Mouse (Mus musculus): ENCODE results near the gene Prph2. TPM values are rescaled to one million over a fixed set of nuclear protein-coding genes. Genes with fewer than 3 reads are reported as not detected.

Prph2 gene
- total and polyA plus RNA-seq, 2 experiments: 0.02 TPM; not detected in 1

GRCm38 (mm10) chr17:46920855-46921254 is 10.6 kb downstream of the Prph2 start:
- Histone ChIP-seq H3K79me2 (ENCODE audit: control insufficient read depth, insufficient read depth, low read length) (no peaks in the 10 kb centered on the region), H3K27me3 (ENCODE audit: control insufficient read depth, insufficient read depth, low read length) (no peaks in the 10 kb centered on the region), H3K4me3 (ENCODE audit: insufficient read depth, low read depth, low read length) (no peak overlapping the region), H3K36me3 (ENCODE audit: control insufficient read depth, insufficient read depth, low read length) (no peaks in the 10 kb centered on the region), H3K4me1 (ENCODE audit: control insufficient read depth, insufficient read depth, low read length) (no peaks in the 10 kb centered on the region), H3K27ac (replicated peaks; ENCODE audit: insufficient read depth, low read depth, low read length) (no peak overlapping the region), H3K9ac (ENCODE audit: low read depth, low read length) (no peak overlapping the region)
- no peak for TF ChIP-seq POLR2A (IDR thresholded peaks at IDR 0.05; ENCODE audit: extremely low read depth, insufficient read depth, low read length)
- TF ChIP-seq CTCF (IDR thresholded peaks at IDR 0.05; ENCODE audit: low read depth, low read length): no peak
- DNase-seq (ENCODE audit: extremely low read depth, low read depth, low spot score): no peak
- WGBS: 56% methylated on average over 6 of the region's 6 CpGs

GRCm38 (mm10) chr17:46926192-46926591 is 15.9 kb downstream of the Prph2 start:
- peaks cover 8% of the 10 kb centered on the region; the same call in 1 of the 2 replicates for H3K36me3 ChIP-seq (ENCODE audit: control insufficient read depth, insufficient read depth, low read length)
- WGBS: 69% methylated on average over 6 of the region's 6 CpGs
- TF ChIP-seq POLR2A (IDR thresholded peaks at IDR 0.05; ENCODE audit: extremely low read depth, insufficient read depth, low read length) (no peak), CTCF (IDR thresholded peaks at IDR 0.05; ENCODE audit: low read depth, low read length) (no peak)
- no peak overlapping the region for H3K27ac ChIP-seq (replicated peaks; ENCODE audit: insufficient read depth, low read depth, low read length)
- H3K9ac ChIP-seq (ENCODE audit: low read depth, low read length): no peak overlapping the region
- H3K4me1 ChIP-seq (ENCODE audit: control insufficient read depth, insufficient read depth, low read length): no peaks in the 10 kb centered on the region
- H3K79me2 ChIP-seq (ENCODE audit: control insufficient read depth, insufficient read depth, low read length): no peaks in the 10 kb centered on the region
- no peak overlapping the region for H3K4me3 ChIP-seq (ENCODE audit: insufficient read depth, low read depth, low read length)
- no peaks in the 10 kb centered on the region for H3K27me3 ChIP-seq (ENCODE audit: control insufficient read depth, insufficient read depth, low read length)
- no peak for DNase-seq (ENCODE audit: extremely low read depth, low read depth, low spot score)

GRCm38 (mm10) chr17:46926941-46927340 is 16.7 kb downstream of the Prph2 start:
- no peak overlapping the region for H3K9ac ChIP-seq (ENCODE audit: low read depth, low read length)
- WGBS: 60% methylated on average over 3 of the region's 3 CpGs
- no peak overlapping the region for H3K27ac ChIP-seq (replicated peaks; ENCODE audit: insufficient read depth, low read depth, low read length)
- DNase-seq (ENCODE audit: extremely low read depth, low read depth, low spot score): no peak
- TF ChIP-seq POLR2A (IDR thresholded peaks at IDR 0.05; ENCODE audit: extremely low read depth, insufficient read depth, low read length) (no peak), CTCF (IDR thresholded peaks at IDR 0.05; ENCODE audit: low read depth, low read length) (no peak)
- no peaks in the 10 kb centered on the region for H3K27me3 ChIP-seq (ENCODE audit: control insufficient read depth, insufficient read depth, low read length)
- H3K79me2 ChIP-seq (ENCODE audit: control insufficient read depth, insufficient read depth, low read length): no peaks in the 10 kb centered on the region
- H3K4me1 ChIP-seq (ENCODE audit: control insufficient read depth, insufficient read depth, low read length): no peaks in the 10 kb centered on the region
- H3K36me3 ChIP-seq (ENCODE audit: control insufficient read depth, insufficient read depth, low read length): peaks cover 13% of the 10 kb centered on the region; the same call in 1 of the 2 replicates
- no peak overlapping the region for H3K4me3 ChIP-seq (ENCODE audit: insufficient read depth, low read depth, low read length)

- Histone ChIP-seq H3K4me3 (ENCODE audit: insufficient read depth, low read depth, low read length) (no peak overlapping the region), H3K27me3 (ENCODE audit: control insufficient read depth, insufficient read depth, low read length) (no peaks in the 10 kb centered on the region), H3K4me1 (ENCODE audit: control insufficient read depth, insufficient read depth, low read length) (no peaks in the 10 kb centered on the region), H3K79me2 (ENCODE audit: control insufficient read depth, insufficient read depth, low read length) (no peaks in the 10 kb centered on the region), H3K27ac (replicated peaks; ENCODE audit: insufficient read depth, low read depth, low read length) (no peak overlapping the region), H3K36me3 (ENCODE audit: control insufficient read depth, insufficient read depth, low read length) (peaks cover 19% of the 10 kb centered on the region), H3K9ac (ENCODE audit: low read depth, low read length) (no peak overlapping the region)
- 95% methylated on average over 5 of the region's 5 CpGs for WGBS
- no peak for DNase-seq (ENCODE audit: extremely low read depth, low read depth, low spot score)
- TF ChIP-seq CTCF (IDR thresholded peaks at IDR 0.05; ENCODE audit: low read depth, low read length): no peak
- no peak for TF ChIP-seq POLR2A (IDR thresholded peaks at IDR 0.05; ENCODE audit: extremely low read depth, insufficient read depth, low read length)
These were observed 17.5 kb downstream of the Prph2 start for GRCm38 (mm10) chr17:46927781-46928180.

- H3K27me3 ChIP-seq (ENCODE audit: control insufficient read depth, insufficient read depth, low read length): no peaks in the 10 kb centered on the region
- H3K9ac ChIP-seq (ENCODE audit: low read depth, low read length): no peak overlapping the region
- no peak overlapping the region for H3K4me3 ChIP-seq (ENCODE audit: insufficient read depth, low read depth, low read length)
- no peak overlapping the region for H3K27ac ChIP-seq (replicated peaks; ENCODE audit: insufficient read depth, low read depth, low read length)
- DNase-seq (ENCODE audit: extremely low read depth, low read depth, low spot score): no peak
- peaks cover 33% of the 10 kb centered on the region for H3K36me3 ChIP-seq (ENCODE audit: control insufficient read depth, insufficient read depth, low read length)
- TF ChIP-seq POLR2A (IDR thresholded peaks at IDR 0.05; ENCODE audit: extremely low read depth, insufficient read depth, low read length): no peak
- no peak for TF ChIP-seq CTCF (IDR thresholded peaks at IDR 0.05; ENCODE audit: low read depth, low read length)
- no peaks in the 10 kb centered on the region for H3K79me2 ChIP-seq (ENCODE audit: control insufficient read depth, insufficient read depth, low read length)
- WGBS: 93% methylated on average over 12 of the region's 12 CpGs
- H3K4me1 ChIP-seq (ENCODE audit: control insufficient read depth, insufficient read depth, low read length): no peaks in the 10 kb centered on the region
These were observed 19.0 kb downstream of the Prph2 start for GRCm38 (mm10) chr17:46929277-46929676.

GRCm38 (mm10) chr17:46929897-46930296 is 19.6 kb downstream of the Prph2 start:
- no peaks in the 10 kb centered on the region for H3K27me3 ChIP-seq (ENCODE audit: control insufficient read depth, insufficient read depth, low read length)
- H3K4me1 ChIP-seq (ENCODE audit: control insufficient read depth, insufficient read depth, low read length): no peaks in the 10 kb centered on the region
- DNase-seq (ENCODE audit: extremely low read depth, low read depth, low spot score): no peak
- no peak for TF ChIP-seq POLR2A (IDR thresholded peaks at IDR 0.05; ENCODE audit: extremely low read depth, insufficient read depth, low read length)
- no peak overlapping the region for H3K4me3 ChIP-seq (ENCODE audit: insufficient read depth, low read depth, low read length)
- H3K36me3 ChIP-seq (ENCODE audit: control insufficient read depth, insufficient read depth, low read length): peaks cover 37% of the 10 kb centered on the region
- H3K27ac ChIP-seq (replicated peaks; ENCODE audit: insufficient read depth, low read depth, low read length): no peak overlapping the region
- H3K79me2 ChIP-seq (ENCODE audit: control insufficient read depth, insufficient read depth, low read length): no peaks in the 10 kb centered on the region
- H3K9ac ChIP-seq (ENCODE audit: low read depth, low read length): no peak overlapping the region
- WGBS: 94% methylated on average over 7 of the region's 7 CpGs
